Mouse (Mus musculus): Measurements from ENCODE around the gene Rfng. TPM values are rescaled to one million over a fixed set of nuclear protein-coding genes. Genes with fewer than 3 reads are reported as not detected.
A peak's percentile ranks its signal among the peaks of the same experiment; 100 is the strongest.
"Not testable (repeated sequence)": the region's sequence is repeated elsewhere in the genome, so short reads cannot be mapped to it uniquely, and the experiment has no call there.

The Rfng gene
- polyA plus RNA-seq, 1 experiment from 2014 or later, result 66.4 TPM

DNA sequence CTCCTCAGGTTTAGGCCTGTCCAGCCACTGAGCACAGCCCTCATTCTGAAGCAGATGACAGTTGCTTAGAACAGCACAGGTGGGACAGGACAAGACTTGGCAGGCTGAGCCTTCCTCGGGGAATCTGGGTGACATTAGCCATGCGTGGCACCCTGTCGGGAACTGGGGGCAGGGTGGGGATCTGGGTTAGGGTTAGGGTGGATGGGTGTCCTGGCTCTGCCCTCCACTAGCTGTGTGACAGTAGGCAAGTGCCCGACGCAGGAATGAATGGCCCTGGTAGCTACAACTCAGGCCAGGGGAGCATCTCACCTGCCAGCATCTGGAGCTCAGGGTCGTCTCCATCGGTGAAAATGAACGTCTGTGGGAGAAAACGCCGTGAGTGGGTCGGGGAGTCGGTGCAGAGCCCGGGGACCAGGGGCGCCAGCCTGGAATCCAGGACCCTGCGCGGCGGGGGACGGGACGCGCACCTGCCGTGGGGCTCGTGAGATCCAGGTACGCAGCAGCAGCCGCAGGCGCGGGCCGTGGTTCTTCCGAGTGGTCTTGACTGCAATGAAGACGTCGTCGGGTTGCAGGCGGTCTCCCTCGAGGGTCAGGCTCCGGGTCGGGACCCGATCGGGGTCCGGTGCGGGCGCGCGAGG, 462 bp downstream of the Rfng start:
- Histone ChIP-seq H3K4me1 (peaks cover 22% of the 10 kb centered on the region), H3K4me3 (peak overlapping the region; percentile 80), H3K4me2 (replicated peaks) (peak overlapping the region; percentile 94), H3K9me3 (no peaks in the 10 kb centered on the region), H3K36me3 (peaks cover 48% of the 10 kb centered on the region), H3K27ac (replicated peaks) (peak overlapping the region; percentile 46), H3K9ac (replicated peaks) (peak overlapping the region; percentile 84), H3K27me3 (peaks cover 4% of the 10 kb centered on the region; the same call in 1 of the 2 replicates)
- WGBS, result 3% methylated on average over 40 of the region's 42 CpGs
- ATAC-seq (ENCODE audit: low FRiP score, low read depth), result peak; percentile 29; the same call in 1 of the 2 replicates

DNA sequence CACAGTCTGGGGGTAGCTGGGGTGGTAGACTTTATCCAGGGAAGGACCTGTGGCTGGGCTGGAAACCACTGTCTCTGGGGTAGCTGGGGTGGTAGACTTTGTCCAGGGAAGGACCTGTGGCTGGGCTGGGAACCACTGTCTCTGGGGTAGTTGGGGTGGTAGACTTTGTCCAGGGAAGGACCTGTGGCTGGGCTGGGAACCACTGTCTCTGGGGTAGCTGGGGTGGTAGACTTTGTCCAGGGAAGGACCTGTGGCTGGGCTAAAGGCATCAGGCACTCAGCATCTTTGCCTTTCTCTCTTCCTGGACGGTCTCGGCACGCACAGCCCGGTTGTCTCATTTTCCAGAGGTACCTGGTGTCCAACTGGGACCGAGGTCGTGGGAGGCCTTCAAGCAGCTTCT, 2.6 kb downstream of the Rfng start:
- H3K9me3 ChIP-seq; H3K27ac ChIP-seq (replicated peaks); H3K4me2 ChIP-seq (replicated peaks); ATAC-seq (ENCODE audit: low FRiP score, low read depth); H3K9ac ChIP-seq (replicated peaks); H3K27me3 ChIP-seq; H3K4me3 ChIP-seq: not testable (repeated sequence)
- Histone ChIP-seq H3K4me1 (peaks cover 22% of the 10 kb centered on the region), H3K36me3 (peaks cover 26% of the 10 kb centered on the region)
- WGBS, result 94% methylated on average over 6 of the region's 6 CpGs

DNA sequence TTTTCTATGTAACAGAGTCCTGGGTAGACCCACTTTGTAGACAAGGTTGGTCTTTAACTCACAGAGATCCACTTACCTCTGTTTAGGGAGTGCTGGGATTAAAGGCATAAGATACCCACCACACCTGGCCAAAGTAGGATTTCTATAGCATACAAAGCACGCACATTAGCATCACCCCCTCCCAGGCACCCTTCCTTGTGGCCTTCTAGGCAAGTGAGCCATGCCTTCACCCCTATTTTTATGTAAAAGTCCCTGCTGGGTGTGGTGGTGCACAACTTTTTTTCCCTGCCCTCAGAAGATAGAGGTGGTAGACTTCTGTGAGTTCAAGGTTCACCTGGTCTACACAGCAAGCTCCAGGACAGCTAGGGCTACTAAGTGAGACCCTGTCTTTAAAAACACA, 4.1 kb downstream of the Rfng start:
- 75% methylated on average over 1 of the region's 1 CpGs for WGBS
- H3K4me3 ChIP-seq, result no peak overlapping the region
- peaks cover 20% of the 10 kb centered on the region for H3K36me3 ChIP-seq
- no peak overlapping the region for H3K4me2 ChIP-seq (replicated peaks)
- H3K9me3 ChIP-seq, result no peaks in the 10 kb centered on the region
- no peak overlapping the region for H3K27ac ChIP-seq (replicated peaks)
- peaks cover 14% of the 10 kb centered on the region for H3K4me1 ChIP-seq
- no peak overlapping the region for H3K9ac ChIP-seq (replicated peaks)
- ATAC-seq (ENCODE audit: low FRiP score, low read depth), result no peak
- peaks cover 4% of the 10 kb centered on the region; the same call in 1 of the 2 replicates for H3K27me3 ChIP-seq

DNA sequence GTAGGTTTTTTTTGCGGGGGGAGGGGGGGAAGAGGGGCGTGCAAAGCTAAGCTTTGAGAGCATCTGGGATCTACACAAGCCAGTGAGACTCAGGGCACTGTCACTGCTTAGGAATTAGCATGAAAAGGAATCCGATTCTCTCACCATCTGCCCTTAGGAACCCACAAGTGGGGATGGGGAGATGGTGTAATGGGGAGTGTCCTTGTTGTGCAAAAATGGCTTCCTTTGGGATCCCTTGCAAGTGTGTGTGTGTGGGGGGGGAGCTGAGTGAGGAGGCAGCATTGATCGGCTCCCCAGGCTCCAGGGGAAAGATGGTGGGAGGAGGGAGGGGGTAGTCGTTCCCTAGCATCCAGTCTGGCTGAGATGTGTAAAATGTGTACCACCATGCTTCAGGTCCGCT, 6.9 kb downstream of the Rfng start:
- no peak overlapping the region for H3K4me3 ChIP-seq

DNA sequence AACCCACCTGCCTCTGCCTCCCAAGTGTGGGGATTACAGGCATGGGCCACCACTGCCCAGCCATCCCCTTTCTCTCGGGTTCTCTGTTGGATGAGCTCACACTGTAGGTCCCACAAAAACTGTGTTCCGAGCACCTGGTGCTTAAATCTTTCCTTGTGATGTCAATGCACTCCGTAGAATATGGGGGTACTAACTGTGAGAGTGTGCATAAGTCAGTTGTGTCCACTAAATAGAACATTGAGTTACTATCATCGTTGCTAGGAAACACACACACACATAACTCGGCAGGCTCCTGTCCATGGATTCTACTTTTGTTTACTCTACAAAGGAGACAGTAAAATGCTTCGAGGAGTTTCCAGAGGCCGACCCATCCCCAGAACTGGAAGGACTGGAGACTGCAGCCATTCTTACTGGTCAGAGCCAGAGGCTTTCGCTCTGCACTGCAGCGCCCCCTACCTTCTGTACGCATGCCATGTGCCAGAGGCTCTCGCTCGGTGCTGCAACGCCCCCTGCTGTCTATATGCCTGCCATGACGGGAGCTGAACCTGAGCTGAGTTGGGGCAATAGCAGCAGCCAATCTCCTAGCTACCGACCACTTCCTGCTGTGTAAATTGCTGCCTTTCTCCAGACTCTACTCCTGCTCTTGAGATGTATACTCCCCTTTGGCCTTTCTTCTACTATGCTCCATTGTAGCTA, 8.1 kb downstream of the Rfng start:
- no peak overlapping the region for H3K27ac ChIP-seq (replicated peaks)
- no peak overlapping the region for H3K9ac ChIP-seq (replicated peaks)
- ATAC-seq (ENCODE audit: low FRiP score, low read depth), result peak; percentile 66
- peaks cover 2% of the 10 kb centered on the region; the same call in 1 of the 2 replicates for H3K4me1 ChIP-seq
- no peak overlapping the region for H3K4me3 ChIP-seq
- H3K36me3 ChIP-seq, result peaks cover 7% of the 10 kb centered on the region
- WGBS, result 31% methylated on average over 15 of the region's 15 CpGs
- 0 out of 2 replicates have a peak, but pooled peaks cover 4% of the 10 kb centered on the region for H3K27me3 ChIP-seq
- H3K4me2 ChIP-seq (replicated peaks), result no peak overlapping the region
- H3K9me3 ChIP-seq, result no peaks in the 10 kb centered on the region

More for the DNA sequence above, 6.9 kb downstream of the Rfng start:
- Histone ChIP-seq H3K9me3 (no peaks in the 10 kb centered on the region), H3K27me3 (0 out of 2 replicates have a peak, but pooled peaks cover 4% of the 10 kb centered on the region), H3K4me2 (replicated peaks) (no peak overlapping the region), H3K9ac (replicated peaks) (no peak overlapping the region; the same call in 1 of the 2 replicates), H3K27ac (replicated peaks) (no peak overlapping the region), H3K4me1 (peaks cover 2% of the 10 kb centered on the region; the same call in 1 of the 2 replicates), H3K36me3 (peaks cover 16% of the 10 kb centered on the region)
- 30% methylated on average over 6 of the region's 6 CpGs for WGBS
- ATAC-seq (ENCODE audit: low FRiP score, low read depth), result no peak

DNA sequence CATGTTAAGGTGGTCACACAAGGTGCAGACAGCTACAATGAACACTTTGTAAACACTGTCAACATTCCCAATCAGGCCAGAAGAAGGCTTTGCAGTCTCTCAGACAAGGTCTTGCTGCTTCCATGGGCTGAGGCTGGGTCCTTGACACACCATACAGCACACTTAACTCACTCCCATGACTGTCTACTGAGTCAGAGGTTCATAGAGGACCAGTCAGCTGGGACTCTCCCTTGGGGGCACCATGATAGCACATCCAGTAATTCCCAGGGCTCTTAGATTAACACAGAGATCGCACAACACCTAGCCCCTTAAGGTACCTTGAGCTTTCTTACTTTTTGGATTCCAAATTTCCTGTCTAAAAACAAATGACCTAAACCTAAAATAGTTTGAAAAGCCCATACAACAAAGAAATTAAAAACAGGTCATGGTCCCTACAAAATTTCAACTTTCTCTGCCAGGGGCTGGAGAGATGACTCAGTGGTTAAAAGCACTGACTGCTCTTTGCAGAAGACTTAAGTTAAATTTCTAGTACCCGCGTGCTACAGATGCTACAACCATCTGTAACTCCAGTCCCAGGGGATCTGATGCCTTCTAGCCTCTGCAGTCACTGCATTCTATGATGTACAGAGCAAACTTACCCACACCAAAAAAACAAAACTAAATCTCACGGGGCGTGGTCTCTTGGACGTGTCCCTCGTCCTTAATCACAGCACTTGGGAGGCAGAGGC, 10.4 kb downstream of the Rfng start:
- H3K9me3 ChIP-seq, result no peaks in the 10 kb centered on the region
- H3K4me2 ChIP-seq (replicated peaks), result no peak overlapping the region
- H3K36me3 ChIP-seq, result no peaks in the 10 kb centered on the region
- no peak overlapping the region for H3K4me3 ChIP-seq
- no peak for ATAC-seq (ENCODE audit: low FRiP score, low read depth)
- H3K9ac ChIP-seq (replicated peaks), result no peak overlapping the region
- H3K27me3 ChIP-seq, result 0 out of 2 replicates have a peak, but pooled peaks cover 4% of the 10 kb centered on the region
- H3K27ac ChIP-seq (replicated peaks), result no peak overlapping the region
- H3K4me1 ChIP-seq, result peaks cover 2% of the 10 kb centered on the region; the same call in 1 of the 2 replicates
- 89% methylated on average over 7 of the region's 7 CpGs for WGBS

DNA sequence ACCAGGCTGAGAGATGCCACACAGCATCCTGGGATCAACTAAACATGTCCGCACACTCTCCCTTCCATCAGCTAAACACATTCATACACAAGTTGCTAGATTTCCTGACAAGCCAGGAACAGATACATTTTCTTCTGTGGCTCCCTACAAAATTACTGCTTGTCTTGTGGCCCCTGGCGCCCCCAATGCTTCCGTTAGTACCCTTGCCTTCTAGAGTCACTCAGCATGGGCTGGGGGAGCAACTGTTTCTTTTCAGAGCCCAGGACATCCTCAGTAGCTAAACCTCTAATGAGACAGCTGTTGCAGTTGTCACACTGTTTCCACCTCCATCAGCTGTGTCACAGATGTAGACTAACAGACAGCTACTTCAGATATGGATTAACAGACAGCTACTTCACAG, 11.3 kb downstream of the Rfng start:
- no peak for ATAC-seq (ENCODE audit: low FRiP score, low read depth)
- WGBS, result 82% methylated on average over 3 of the region's 3 CpGs
- no peak overlapping the region for H3K4me3 ChIP-seq

DNA sequence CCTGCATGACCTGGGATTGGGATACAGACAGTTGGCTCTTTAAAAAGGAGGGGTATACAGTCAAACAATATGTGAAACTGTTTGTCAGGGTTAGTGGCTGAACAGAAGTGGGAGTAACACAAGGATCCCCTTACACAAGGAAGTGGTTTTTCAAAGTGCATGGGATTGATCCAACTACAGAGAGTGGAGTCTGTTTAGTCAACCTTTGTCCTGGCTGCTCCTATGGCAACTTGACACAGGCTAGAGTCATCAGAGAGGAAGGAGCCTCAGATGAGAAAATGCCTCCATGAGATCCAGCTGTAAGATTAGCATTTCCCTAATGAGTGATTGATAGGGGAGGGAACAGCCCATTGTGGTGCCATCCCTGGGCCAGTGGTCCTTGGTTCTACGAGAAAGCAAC, 15.8 kb downstream of the Rfng start:
- Histone ChIP-seq H3K4me2 (replicated peaks) (no peak overlapping the region), H3K9me3 (no peaks in the 10 kb centered on the region), H3K27ac (replicated peaks) (no peak overlapping the region), H3K27me3 (peaks cover 5% of the 10 kb centered on the region), H3K9ac (replicated peaks) (no peak overlapping the region), H3K4me1 (no peaks in the 10 kb centered on the region), H3K4me3 (no peak overlapping the region), H3K36me3 (no peaks in the 10 kb centered on the region)
- 63% methylated on average over 1 of the region's 1 CpGs for WGBS
- ATAC-seq (ENCODE audit: low FRiP score, low read depth), result no peak

More for the DNA sequence above, 11.3 kb downstream of the Rfng start:
- H3K4me2 ChIP-seq (replicated peaks), result no peak overlapping the region
- no peak overlapping the region for H3K27ac ChIP-seq (replicated peaks)
- H3K9me3 ChIP-seq, result no peaks in the 10 kb centered on the region
- no peaks in the 10 kb centered on the region for H3K36me3 ChIP-seq
- 0 out of 2 replicates have a peak, but pooled peaks cover 4% of the 10 kb centered on the region for H3K27me3 ChIP-seq
- H3K9ac ChIP-seq (replicated peaks), result no peak overlapping the region
- peaks cover 2% of the 10 kb centered on the region; the same call in 1 of the 2 replicates for H3K4me1 ChIP-seq

DNA sequence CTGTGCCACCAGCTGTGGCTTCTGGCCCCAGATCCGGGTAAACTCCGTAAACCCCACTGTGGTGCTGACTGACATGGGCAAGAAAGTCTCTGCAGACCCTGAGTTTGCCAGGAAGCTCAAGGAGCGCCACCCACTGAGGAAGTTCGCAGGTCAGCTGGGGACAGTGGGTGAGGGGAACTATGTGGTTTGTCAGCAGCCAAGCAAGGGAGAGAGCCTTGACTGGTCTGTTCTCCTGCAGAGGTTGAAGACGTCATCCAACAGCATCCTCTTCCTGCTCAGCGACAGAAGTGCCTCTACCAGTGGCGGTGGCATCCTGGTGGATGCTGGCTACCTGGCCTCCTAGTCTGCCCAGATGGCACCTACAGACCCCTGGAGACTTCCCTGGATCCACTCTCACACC, 17.0 kb downstream of the Rfng start:
- 82% methylated on average over 5 of the region's 7 CpGs for WGBS
- peaks cover 15% of the 10 kb centered on the region for H3K27me3 ChIP-seq
- H3K9ac ChIP-seq (replicated peaks); H3K36me3 ChIP-seq; H3K9me3 ChIP-seq; ATAC-seq (ENCODE audit: low FRiP score, low read depth); H3K4me1 ChIP-seq; H3K4me3 ChIP-seq; H3K27ac ChIP-seq (replicated peaks); H3K4me2 ChIP-seq (replicated peaks): not testable (repeated sequence)

DNA sequence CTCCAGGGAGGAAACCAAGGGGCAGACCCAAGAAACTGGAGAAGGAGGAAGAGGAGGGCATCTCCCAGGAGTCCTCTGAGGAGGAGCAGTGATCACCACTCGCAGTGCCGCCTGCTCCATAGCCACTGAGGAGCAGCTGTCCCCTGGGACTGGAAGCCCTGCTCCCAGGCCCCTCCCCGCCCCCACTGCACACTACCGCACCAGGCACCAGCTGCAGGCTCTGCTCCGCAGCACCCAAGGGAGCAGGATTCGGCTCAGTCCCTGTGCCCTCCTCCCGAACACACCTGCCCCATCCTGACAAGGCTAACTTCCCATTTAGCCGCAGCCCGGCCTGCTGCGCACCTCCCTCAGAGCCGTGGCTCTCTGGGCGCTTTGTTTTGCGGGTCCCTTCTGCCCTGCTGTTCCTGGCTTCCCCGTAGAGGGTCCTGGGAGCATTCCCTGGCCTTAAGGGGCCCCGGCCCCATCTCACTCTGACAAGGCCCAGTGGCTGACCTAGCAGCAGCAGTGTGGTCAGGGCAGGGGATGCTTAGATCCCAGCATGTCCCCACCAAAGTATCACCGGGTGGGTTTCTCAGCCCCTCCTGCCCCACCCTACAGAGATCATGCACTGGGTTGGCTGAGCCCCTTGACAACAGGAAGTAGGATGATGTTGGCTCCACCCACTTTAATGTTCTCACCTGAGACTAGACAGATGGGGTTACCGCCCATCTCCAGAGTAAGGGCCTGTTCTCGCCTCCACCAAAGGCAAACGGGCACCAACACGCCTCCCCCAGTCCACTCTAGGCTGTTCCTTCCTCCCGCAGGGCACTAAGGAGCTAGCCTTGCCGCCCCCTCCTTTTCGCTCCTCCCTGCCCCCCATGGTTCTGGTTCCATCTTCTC, 20.6 kb downstream of the Rfng start:
- Histone ChIP-seq H3K27me3 (peaks cover 20% of the 10 kb centered on the region), H3K4me2 (replicated peaks) (peak overlapping the region; percentile 26; the same call in 1 of the 2 replicates)
- H3K9ac ChIP-seq (replicated peaks); H3K9me3 ChIP-seq; ATAC-seq (ENCODE audit: low FRiP score, low read depth); H3K36me3 ChIP-seq; H3K4me1 ChIP-seq; H3K4me3 ChIP-seq; H3K27ac ChIP-seq (replicated peaks): not testable (repeated sequence)
- 8% methylated on average over 4 of the region's 23 CpGs for WGBS

DNA sequence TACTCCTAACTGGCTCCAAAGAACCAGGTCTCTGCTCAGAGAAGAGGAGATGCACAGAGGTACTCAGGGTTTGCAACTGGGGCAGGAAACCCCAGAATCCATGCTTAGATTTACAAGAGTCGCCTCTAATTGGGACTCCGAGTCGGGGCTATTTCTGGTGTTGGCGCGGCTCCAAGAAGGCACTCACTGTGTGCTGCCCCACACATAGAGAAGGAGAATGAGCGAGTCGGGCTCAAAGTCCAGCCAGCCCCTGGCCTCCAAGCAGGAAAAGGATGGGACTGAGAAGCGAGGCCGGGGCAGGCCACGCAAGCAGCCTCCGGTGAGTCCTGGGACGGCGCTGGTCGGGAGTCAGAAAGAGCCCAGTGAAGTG, 21.4 kb downstream of the Rfng start, which contains the start of gene Hmga1b:
TSS of gene Hmga1b (plus strand) at position 123 of the 370 bp plus-strand sequence.
- WGBS, result 20% methylated on average over 14 of the region's 14 CpGs
- H3K9ac ChIP-seq (replicated peaks); H3K27ac ChIP-seq (replicated peaks); H3K4me1 ChIP-seq; H3K4me3 ChIP-seq; ATAC-seq (ENCODE audit: low FRiP score, low read depth); H3K36me3 ChIP-seq: not testable (repeated sequence)
- H3K4me2 ChIP-seq (replicated peaks), result peak within 1 kb of the TSS; percentile 26; the same call in 1 of the 2 replicates
- H3K9me3 ChIP-seq, result peaks cover 13% of the 10 kb centered on the region
- H3K27me3 ChIP-seq, result peaks cover 20% of the 10 kb centered on the region
